Comparison of ENCODE assay signal across 23 mouse cellular contexts in genomic region chr5:130097837-130098236, GRCm38 (mm10). TPM values are rescaled to one million over a fixed set of nuclear protein-coding genes. Genes with fewer than 3 reads are reported as not detected.
DNase-seq lines count a peak whose midpoint lies in the region; ATAC-seq and TF ChIP-seq lines count a peak whose summit lies in the region.
"Had no signal": no experiment of that assay in that cellular context is flagged by ENCODE, and none has a peak within 500 bp of the region (broad histone marks: within the 10 kb centered on the region; RNA-seq: fewer than 3 reads in every experiment).

No protein-coding gene starts in this region.

- no peak for TF ChIP-seq POLR2A in MEL (IDR thresholded peaks at IDR 0.05; ENCODE audit: control insufficient read depth in 1 of 2, insufficient read depth in 1 of 2, low read depth in 1 of 2, low read length in 2 of 2, poor library complexity in 1 of 2)

- TF ChIP-seq EP300 in MEL (IDR thresholded peaks at IDR 0.05; ENCODE audit: low read depth in 1 of 2, low read length in 2 of 2), result peak in 1 of 2 experiments; percentile 41; a peak in 2 of 4 replicates
- TF ChIP-seq EP300 in liver, postnatal 0 days (IDR thresholded peaks at IDR 0.05; ENCODE audit: low read depth), result no peak

- H3K27ac ChIP-seq in MEL (ENCODE audit: control insufficient read depth, low read depth, low read length), result no peak overlapping the region
- H3K27ac ChIP-seq in liver, postnatal 0 days (ENCODE audit: low read depth), result no peak overlapping the region
- no peak overlapping the region for H3K27ac ChIP-seq in midbrain, postnatal 0 days (ENCODE audit: low read depth, low read length)
- no peak overlapping the region for H3K27ac ChIP-seq in forebrain, postnatal 0 days (ENCODE audit: low read depth, low read length)
- H3K27ac ChIP-seq: forebrain, embryonic 15.5 days; gastrocnemius, adult 2 months; hindbrain, postnatal 0 days; limb, embryonic 10.5 days; macrophage; midbrain, embryonic 12.5 days; neural tube, embryonic 12.5 days had no signal

- no peak overlapping the region for H3K4me2 ChIP-seq in liver, postnatal 0 days (ENCODE audit: low read depth, low read length)
- H3K4me2 ChIP-seq in midbrain, postnatal 0 days (ENCODE audit: low read depth, low read length, poor library complexity, severe bottlenecking), result no peak overlapping the region
- no peak overlapping the region for H3K4me2 ChIP-seq in forebrain, postnatal 0 days (ENCODE audit: low read depth)
- H3K4me2 ChIP-seq: forebrain, embryonic 15.5 days; heart, embryonic 12.5 days; midbrain, embryonic 12.5 days; neural tube, embryonic 12.5 days had no signal

- DNase-seq in MEL (ENCODE audit: low read depth, low spot score), result peak; percentile 48
- DNase-seq in c-Kit-negative CD71-positive TER-119-positive erythroid progenitor cells, embryonic 14.5 days (ENCODE audit: low read depth, low spot score), result peak; percentile 40
- DNase-seq in liver, result peak; percentile 61
- no peak for DNase-seq in liver, postnatal 0 days
- no peak for DNase-seq in midbrain, postnatal 0 days (ENCODE audit: low spot score)
- no peak for DNase-seq in forebrain, postnatal 0 days
- no peak for DNase-seq in thymus, postnatal 0 days (ENCODE audit: low spot score)
- DNase-seq: adrenal gland, adult 2 months; cerebellum, adult 2 months; gastrocnemius, adult 2 months; heart, postnatal 36 days; kidney, adult 8-10 months; kidney, postnatal 14 days; lung, adult 18-20 months; right cerebral cortex, postnatal 4 days; thymus, postnatal 25 days had no signal

- peaks cover 5 to 9% of the 10 kb centered on the region in 2 experiments for H3K4me1 ChIP-seq in MEL (ENCODE audit: control insufficient read depth in 1 of 2, insufficient read depth in 2 of 2, low read length in 2 of 2)
- 0 out of 2 replicates have a peak, but pooled peaks cover 4% of the 10 kb centered on the region for H3K4me1 ChIP-seq in liver, postnatal 0 days (ENCODE audit: insufficient read depth)
- no peaks in the 10 kb centered on the region for H3K4me1 ChIP-seq in midbrain, postnatal 0 days (ENCODE audit: insufficient read depth, low read length)
- no peaks in the 10 kb centered on the region for H3K4me1 ChIP-seq in forebrain, postnatal 0 days (ENCODE audit: insufficient read depth)
- H3K4me1 ChIP-seq: forebrain, embryonic 15.5 days; limb, embryonic 10.5 days; midbrain, embryonic 12.5 days; neural tube, embryonic 12.5 days had no signal

- no peaks in the 10 kb centered on the region for H3K27me3 ChIP-seq in MEL (ENCODE audit: control insufficient read depth in 1 of 2, insufficient read depth in 2 of 2, low read length in 2 of 2)
- no peaks in the 10 kb centered on the region for H3K27me3 ChIP-seq in liver, postnatal 0 days (ENCODE audit: insufficient read depth, low read length)
- H3K27me3 ChIP-seq in midbrain, postnatal 0 days (ENCODE audit: insufficient read depth, low read length), result no peaks in the 10 kb centered on the region
- H3K27me3 ChIP-seq in forebrain, postnatal 0 days (ENCODE audit: insufficient read depth, low read length), result no peaks in the 10 kb centered on the region
- H3K27me3 ChIP-seq: forebrain, embryonic 15.5 days; heart, embryonic 12.5 days; midbrain, embryonic 12.5 days; neural tube, embryonic 12.5 days had no signal

- H3K9me3 ChIP-seq in MEL (replicated peaks; ENCODE audit: insufficient read depth, low read length), result no peaks in the 10 kb centered on the region
- H3K9me3 ChIP-seq in liver, postnatal 0 days (ENCODE audit: low read length), result peaks cover 2% of the 10 kb centered on the region; the same call in 1 of the 2 replicates
- H3K9me3 ChIP-seq in midbrain, postnatal 0 days (ENCODE audit: low read length), result no peaks in the 10 kb centered on the region
- no peaks in the 10 kb centered on the region for H3K9me3 ChIP-seq in forebrain, postnatal 0 days (ENCODE audit: low read length)
- H3K9me3 ChIP-seq: forebrain, embryonic 15.5 days; limb, embryonic 10.5 days; midbrain, embryonic 12.5 days; neural tube, embryonic 12.5 days had no signal

- H3K4me3 ChIP-seq in MEL (ENCODE audit: control insufficient read depth in 1 of 2, insufficient read depth in 1 of 2, low read depth in 2 of 2, low read length in 2 of 2), result no peak overlapping the region
- no peak overlapping the region for H3K4me3 ChIP-seq in liver, postnatal 0 days (ENCODE audit: low read depth, low read length)
- H3K4me3 ChIP-seq in midbrain, postnatal 0 days (ENCODE audit: low read depth, low read length), result no peak overlapping the region
- no peak overlapping the region for H3K4me3 ChIP-seq in forebrain, postnatal 0 days (ENCODE audit: low read depth, low read length)
- H3K4me3 ChIP-seq: forebrain, embryonic 15.5 days; gastrocnemius, adult 2 months; heart, embryonic 12.5 days; limb, embryonic 10.5 days; midbrain, embryonic 12.5 days; neural tube, embryonic 12.5 days had no signal

- H3K36me3 ChIP-seq in MEL (ENCODE audit: control insufficient read depth in 1 of 2, insufficient read depth in 2 of 2, low read length in 2 of 2), result peaks cover 0 to 4% of the 10 kb centered on the region in 2 experiments; a peak in 2 of 4 replicates
- peaks cover 7% of the 10 kb centered on the region for H3K36me3 ChIP-seq in liver, postnatal 0 days (replicated peaks; ENCODE audit: insufficient read depth, low read length)
- H3K36me3 ChIP-seq in midbrain, postnatal 0 days (ENCODE audit: insufficient read depth, low read length), result peaks cover 14% of the 10 kb centered on the region
- peaks cover 6% of the 10 kb centered on the region for H3K36me3 ChIP-seq in forebrain, postnatal 0 days (ENCODE audit: insufficient read depth)

- no peaks in the 10 kb centered on the region for H3K79me2 ChIP-seq in MEL (ENCODE audit: control insufficient read depth, insufficient read depth, low read length, poor library complexity)

- 55% methylated on average over 2 of the region's 2 CpGs for WGBS in liver, postnatal 0 days (ENCODE audit: insufficient replicate concordance)
- WGBS in midbrain, postnatal 0 days, result 80% methylated on average over 2 of the region's 2 CpGs
- 79% methylated on average over 2 of the region's 2 CpGs for WGBS in forebrain, postnatal 0 days

- no peak overlapping the region for H3K9ac ChIP-seq in MEL (ENCODE audit: control insufficient read depth, low read depth, low read length, poor library complexity, severe bottlenecking)
- H3K9ac ChIP-seq in liver, postnatal 0 days (replicated peaks), result no peak overlapping the region
- no peak overlapping the region for H3K9ac ChIP-seq in midbrain, postnatal 0 days (replicated peaks; ENCODE audit: low read length, poor library complexity, severe bottlenecking)
- H3K9ac ChIP-seq in forebrain, postnatal 0 days, result no peak overlapping the region
- H3K9ac ChIP-seq: forebrain, embryonic 15.5 days; heart, embryonic 12.5 days; midbrain, embryonic 12.5 days; neural tube, embryonic 12.5 days had no signal

- no peak for TF ChIP-seq CTCF in MEL (IDR thresholded peaks at IDR 0.05 in 2 of 3, conservative IDR thresholded peaks at IDR 0.05 in 1 of 3; ENCODE audit: control insufficient read depth in 1 of 3, insufficient read depth in 1 of 3, low read depth in 2 of 3, low read length in 3 of 3, poor library complexity in 1 of 3, severe bottlenecking in 1 of 3)
- no peak for TF ChIP-seq CTCF in liver, postnatal 0 days (IDR thresholded peaks at IDR 0.05; ENCODE audit: low read depth)
- no peak for TF ChIP-seq CTCF in midbrain, postnatal 0 days (IDR thresholded peaks at IDR 0.05)
- TF ChIP-seq CTCF in forebrain, postnatal 0 days (IDR thresholded peaks at IDR 0.05; ENCODE audit: low read depth), result no peak

- no peak for TF ChIP-seq RAD21 in MEL (IDR thresholded peaks at IDR 0.05; ENCODE audit: low read depth, low read length)

- peak; percentile 40 for ATAC-seq in liver, postnatal 0 days
- ATAC-seq in midbrain, postnatal 0 days (ENCODE audit: low FRiP score), result no peak
- ATAC-seq in forebrain, postnatal 0 days, result no peak
- ATAC-seq: forebrain, embryonic 15.5 days; hindbrain, postnatal 0 days had no signal

TF ChIP-seq in MEL, 35 proteins besides CTCF, POLR2A, EP300 and RAD21:
- TF ChIP-seq MAX (IDR thresholded peaks at IDR 0.05; ENCODE audit: low read length) (peak; percentile 53; the same call in 1 of the 2 replicates), SIN3A (IDR thresholded peaks at IDR 0.05; ENCODE audit: low read length) (peak; percentile 42; the same call in 1 of the 2 replicates), MXI1 (IDR thresholded peaks at IDR 0.05; ENCODE audit: low read depth, low read length) (peak; percentile 63), CHD1 (IDR thresholded peaks at IDR 0.05; ENCODE audit: low read depth, low read length) (no peak), GATA1 (IDR thresholded peaks at IDR 0.05; ENCODE audit: low read depth, low read length) (peak; percentile 61)
TF ChIP-seq in MEL: peak in this region for 4.

RNA-seq across cellular contexts. Expression of gene Tpst1, which starts 24.7 kb away (rescaled TPM):
- 27.9 and 31.7 TPM in 2 replicates for total RNA-seq in MEL (2012; rRNA removed)
- 10 to 100 TPM in 1 of 2 experiments, not detected in 1; 32.3 TPM for polyA plus RNA-seq in MEL (2012; ENCODE audit: insufficient read depth in 1 of 2, insufficient read length in 2 of 2, low read depth in 1 of 2, low replicate concordance in 2 of 2, missing spikeins in 1 of 2)
- polyA plus RNA-seq in liver, postnatal 0 days (2015; fragmentation: Nextera tagmentation; extraction: Ambion mirVana), result 23.8 and 26.0 TPM in 2 replicates
- total RNA-seq in midbrain, postnatal 0 days (2014; rRNA removed), result 37.1 and 46.5 TPM in 2 replicates
- 50.0 TPM in 2 replicates for polyA plus RNA-seq in midbrain, postnatal 0 days (2015; fragmentation: Nextera tagmentation; extraction: Ambion mirVana)
- 50.7 and 55.3 TPM in 2 replicates for total RNA-seq in forebrain, postnatal 0 days (2014; rRNA removed)
- 50.3 and 55.4 TPM in 2 replicates for polyA plus RNA-seq in forebrain, postnatal 0 days (2015; fragmentation: Nextera tagmentation; extraction: Ambion mirVana)
- polyA plus RNA-seq in thymus, postnatal 0 days (2015; fragmentation: Nextera tagmentation; extraction: Ambion mirVana), result 25.7 and 27.0 TPM in 2 replicates

RNA-seq across cellular contexts. Expression of gene Kctd7, which starts 46.8 kb away (rescaled TPM):
- 6.4 and 7.0 TPM in 2 replicates for total RNA-seq in MEL (2012; rRNA removed)
- 1 to 10 TPM in 1 of 2 experiments, not detected in 1; 5.8 TPM for polyA plus RNA-seq in MEL (2012; ENCODE audit: insufficient read depth in 1 of 2, insufficient read length in 2 of 2, low read depth in 1 of 2, low replicate concordance in 2 of 2, missing spikeins in 1 of 2)
- 3.6 and 3.9 TPM in 2 replicates for polyA plus RNA-seq in liver, postnatal 0 days (2015; fragmentation: Nextera tagmentation; extraction: Ambion mirVana)
- 19.5 and 22.3 TPM in 2 replicates for total RNA-seq in midbrain, postnatal 0 days (2014; rRNA removed)
- 12.2 and 14.3 TPM in 2 replicates for polyA plus RNA-seq in midbrain, postnatal 0 days (2015; fragmentation: Nextera tagmentation; extraction: Ambion mirVana)
- total RNA-seq in forebrain, postnatal 0 days (2014; rRNA removed), result 16.7 and 22.4 TPM in 2 replicates
- polyA plus RNA-seq in forebrain, postnatal 0 days (2015; fragmentation: Nextera tagmentation; extraction: Ambion mirVana), result 7.4 and 10.7 TPM in 2 replicates
- polyA plus RNA-seq in thymus, postnatal 0 days (2015; fragmentation: Nextera tagmentation; extraction: Ambion mirVana), result 4.2 TPM in 2 replicates

Comparison
In these comparisons a context has a peak if more than half of its experiments do, and no peak if none do; other contexts are left out.
1. DNase-seq: peak in MEL (single experiment), c-Kit-negative CD71-positive TER-119-positive erythroid progenitor cells, embryonic 14.5 days (single experiment) and liver (single experiment); none in liver, postnatal 0 days (single experiment), midbrain, postnatal 0 days (single experiment), forebrain, postnatal 0 days (single experiment) and thymus, postnatal 0 days (single experiment).